Mouse (Mus musculus) CH12.LX (cell line): ENCODE data around the gene Cyp26a1. TPM values are rescaled to one million over a fixed set of nuclear protein-coding genes. Genes with fewer than 3 reads are reported as not detected.

Source experiments
- DNase-seq: peaks from one replicate; pipeline ENCODE4 v3.0.0-alpha.2; 2013; ENCODE audit errors: extremely low read depth
- H3K27ac ChIP-seq: 2 replicates; pipeline ENCODE4 v1.5.1; 2012; ENCODE audit warnings: low read depth, mild to moderate bottlenecking, control low read depth, moderate library complexity; ENCODE audit not compliant: insufficient read depth
- H3K27me3 ChIP-seq: replicated peaks from 2 replicates; pipeline ENCODE3; 2012; ENCODE audit warnings: inconsistent platforms
- H3K36me3 ChIP-seq, 2 experiments: replicated peaks in 1 of 2; 2 replicates each; pipeline versions ENCODE3 to v1.6.1; 2012; ENCODE audit warnings: inconsistent platforms in 1 of 2, low read length in 1 of 2, mild to moderate bottlenecking in 1 of 2, mixed read lengths in 1 of 2, moderate library complexity in 1 of 2; ENCODE audit not compliant: control insufficient read depth in 1 of 2, insufficient read depth in 1 of 2
- H3K4me1 ChIP-seq, 2 experiments: 2 replicates each; pipeline ENCODE4 v1.6.1; 2012; ENCODE audit warnings: inconsistent platforms in 1 of 2, moderate library complexity in 1 of 2; ENCODE audit not compliant: insufficient read depth in 2 of 2, control insufficient read depth in 1 of 2
- H3K4me2 ChIP-seq: 2 replicates; pipeline ENCODE4 v1.6.1; 2012; ENCODE audit warnings: low read depth, mild to moderate bottlenecking, control low read depth; ENCODE audit not compliant: poor library complexity, insufficient read depth, severe bottlenecking
- H3K4me3 ChIP-seq, 3 experiments: fragments of 150-350 bp in 1 of 3; sonication (generic) in 1 of 3; replicated peaks in 1 of 3; 2 replicates each; pipeline versions ENCODE3 to v1.5.1; 2011 to 2012; ENCODE audit warnings: low read depth in 2 of 3, low read length in 2 of 3, mild to moderate bottlenecking in 2 of 3, moderate library complexity in 2 of 3, control low read depth in 1 of 3, improper control_type of control experiment in 1 of 3, inconsistent platforms in 1 of 3, mixed read lengths in 1 of 3; ENCODE audit not compliant: poor library complexity in 1 of 3
- H3K79me2 ChIP-seq: replicated peaks from 2 replicates; pipeline ENCODE4 v1.6.1; 2012; ENCODE audit warnings: mild to moderate bottlenecking, moderate library complexity; ENCODE audit not compliant: control insufficient read depth, poor library complexity, insufficient read depth, severe bottlenecking; ENCODE audit errors: extremely low read depth
- H3K9ac ChIP-seq: 2 replicates; pipeline ENCODE4 v1.6.1; 2012; ENCODE audit warnings: low read depth, mild to moderate bottlenecking, control low read depth, moderate library complexity; ENCODE audit not compliant: insufficient read depth
- H3K9me3 ChIP-seq: replicated peaks from 2 replicates; pipeline ENCODE3; 2012; ENCODE audit warnings: low read length, inconsistent platforms, mixed read lengths
- CHD1 ChIP-seq: IDR thresholded peaks from 2 replicates; pipeline ENCODE4 v1.6.1; 2012; ENCODE audit warnings: low read depth, low read length, improper control_type of control experiment, inconsistent platforms
- ELF1 ChIP-seq: IDR thresholded peaks from 2 replicates; pipeline ENCODE4 v1.6.1; 2014; ENCODE audit warnings: low read depth, mild to moderate bottlenecking, inconsistent platforms, low read length, improper control_type of control experiment
- ETS1 ChIP-seq: conservative IDR thresholded peaks from 2 replicates; pipeline ENCODE4 v1.6.1; 2012; ENCODE audit warnings: low read depth, mild to moderate bottlenecking, inconsistent platforms, low read length, improper control_type of control experiment, moderate library complexity
- GABPA ChIP-seq: IDR thresholded peaks from 2 replicates; pipeline ENCODE4 v1.6.1; 2012; ENCODE audit warnings: low read depth, low read length, improper control_type of control experiment, inconsistent platforms; ENCODE audit not compliant: insufficient replicate concordance
- HCFC1 ChIP-seq: IDR thresholded peaks from 2 replicates; pipeline ENCODE4 v1.6.1; 2012; ENCODE audit warnings: low read depth, mild to moderate bottlenecking, inconsistent platforms, low read length, improper control_type of control experiment
- JUN ChIP-seq: IDR thresholded peaks from 2 replicates; pipeline ENCODE4 v1.6.1; 2011; ENCODE audit warnings: low read depth, mild to moderate bottlenecking, low read length, improper control_type of control experiment, moderate library complexity; ENCODE audit not compliant: insufficient read depth
- MXI1 ChIP-seq: IDR thresholded peaks from 2 replicates; pipeline ENCODE4 v1.6.1; 2011; ENCODE audit warnings: mild to moderate bottlenecking, low read depth, low read length, improper control_type of control experiment
- MYC ChIP-seq: IDR thresholded peaks from 2 replicates; pipeline ENCODE4 v1.6.1; 2011; ENCODE audit warnings: low read depth, mild to moderate bottlenecking, improper control_type of control experiment, low read length
- NELFE ChIP-seq: IDR thresholded peaks from 2 replicates; pipeline ENCODE4 v1.6.1; 2011; ENCODE audit warnings: low read depth, low read length, improper control_type of control experiment
- NRF1 ChIP-seq: IDR thresholded peaks from 2 replicates; pipeline ENCODE4 v1.6.1; 2014; ENCODE audit warnings: low read depth, mild to moderate bottlenecking, inconsistent platforms, low read length, improper control_type of control experiment, moderate library complexity
- SMC3 ChIP-seq: IDR thresholded peaks from 2 replicates; pipeline ENCODE4 v1.6.1; 2011; ENCODE audit warnings: low read depth, low read length, improper control_type of control experiment
- TCF12 ChIP-seq: IDR thresholded peaks from 2 replicates; pipeline ENCODE4 v1.6.1; 2014; ENCODE audit warnings: low read depth, mild to moderate bottlenecking, inconsistent platforms, low read length, improper control_type of control experiment
- USF1 ChIP-seq: IDR thresholded peaks from 2 replicates; pipeline ENCODE4 v1.6.1; 2014; ENCODE audit warnings: low read depth, mild to moderate bottlenecking, inconsistent platforms, low read length, improper control_type of control experiment
- USF2 ChIP-seq: conservative IDR thresholded peaks from 2 replicates; pipeline ENCODE4 v1.6.1; 2011; ENCODE audit warnings: low read depth, low read length, improper control_type of control experiment
- ZMIZ1 ChIP-seq: IDR thresholded peaks from 2 replicates; pipeline ENCODE4 v1.6.1; 2012; ENCODE audit warnings: low read depth, mild to moderate bottlenecking, inconsistent platforms, low read length, improper control_type of control experiment
- ZNF384 ChIP-seq: IDR thresholded peaks from 2 replicates; pipeline ENCODE4 v1.6.1; 2012; ENCODE audit warnings: low read depth, low read length, improper control_type of control experiment, inconsistent platforms
- dilution Hi-C: fragments of 300-500 bp; cut with MboI; formaldehyde crosslinking; loops from 2 replicates; pipeline ENCODE4 v1.14.3; 2020; ENCODE audit warnings: low sequenced_read_pairs; ENCODE audit not compliant: extremely low pct_unique_long_range_greater_than_20kb, extremely low pct_ligation_motif_present
- in situ Hi-C: fragments of 300-500 bp; cut with MboI; formaldehyde crosslinking; loops from 3 replicates; pipeline ENCODE4 v1.14.3; 2019; ENCODE audit warnings: low sequenced_read_pairs, low pct_ligation_motif_present, low pct_unique_long_range_greater_than_20kb, mixed read lengths
- polyA plus RNA-seq: library from polyadenylated mRNA; unstranded; fragments of >175 nt; gene quantifications from 2 replicates; pipeline ENCODE4 v1.2.1, GENCODE M21; 2012; ENCODE audit warnings: low read depth; ENCODE audit not compliant: insufficient read length
- total RNA-seq, 2 experiments: library from RNA; depleted of rRNA; stranded (reverse); fragments of 300-350 nt in 1 of 2; fragments of >200 nt in 1 of 2; gene quantifications; 2 replicates each; pipeline ENCODE4 v1.2.3; 2012 to 2014

Gene Cyp26a1
- total and polyA plus RNA-seq, 3 experiments, result 0.17 TPM; not detected in 2

GRCm38 (mm10) chr19:37685281-37685680 is 12.3 kb upstream of the Cyp26a1 start, which contains the start of gene Cyp26c1:
Gene Cyp26c1 (plus strand): TSS chr19:37685581.
- no peak within 1 kb of the TSS for H3K27ac ChIP-seq
- dilution Hi-C loops, result no loop called here
- no peaks in the 10 kb centered on the region for H3K79me2 ChIP-seq
- H3K4me3 ChIP-seq, result no peak within 1 kb of the TSS
- in situ Hi-C loops, result no loop called here
- H3K9ac ChIP-seq, result no peak within 1 kb of the TSS
- no peak for DNase-seq
- no peak for TF ChIP-seq USF1
- TF ChIP-seq MXI1, result no peak
- no peak for TF ChIP-seq USF2
- no peak for TF ChIP-seq JUN
- no peak for TF ChIP-seq TCF12
- no peak for TF ChIP-seq ZMIZ1
- TF ChIP-seq, all 38 proteins: peak for 0
- Histone ChIP-seq H3K4me2 (no peak within 1 kb of the TSS), H3K36me3 (peaks cover 0 to 30% of the 10 kb centered on the region in 2 experiments), H3K9me3 (no peaks in the 10 kb centered on the region), H3K4me1 (peaks cover 6 to 18% of the 10 kb centered on the region in 2 experiments), H3K27me3 (no peaks in the 10 kb centered on the region)

GRCm38 (mm10) chr19:37686347-37686746 is 11.3 kb upstream of the Cyp26a1 start:
- no peaks in the 10 kb centered on the region for H3K9me3 ChIP-seq
- H3K4me3 ChIP-seq, result no peak overlapping the region
- TF ChIP-seq CHD1 (no peak), GABPA (no peak), MXI1 (no peak), NELFE (no peak), SMC3 (no peak), ZNF384 (no peak), HCFC1 (no peak), NRF1 (no peak), ETS1 (no peak), ELF1 (no peak), ZMIZ1 (no peak), JUN (no peak), MYC (no peak)
- H3K36me3 ChIP-seq, result peaks cover 0 to 30% of the 10 kb centered on the region in 2 experiments
- H3K4me1 ChIP-seq, result peaks cover 8 to 25% of the 10 kb centered on the region in 2 experiments
- no peak overlapping the region for H3K9ac ChIP-seq
- H3K27ac ChIP-seq, result no peak overlapping the region
- no peaks in the 10 kb centered on the region for H3K79me2 ChIP-seq
- no peak for DNase-seq
- in situ Hi-C loops, result no loop called here
- dilution Hi-C loops, result no loop called here
- no peak overlapping the region for H3K4me2 ChIP-seq
- H3K27me3 ChIP-seq, result no peaks in the 10 kb centered on the region
